Mouse (Mus musculus): Measurements from ENCODE around the gene Wfikkn1. TPM values are rescaled to one million over a fixed set of nuclear protein-coding genes. Genes with fewer than 3 reads are reported as not detected.

The Wfikkn1 gene
- polyA plus RNA-seq, 1 experiment from 2014 or later = 0.54 TPM

- Histone ChIP-seq H3K27me3 (ENCODE audit: insufficient read depth, low read length) (no peaks in the 10 kb centered on the region), H3K9me3 (ENCODE audit: low read length) (no peaks in the 10 kb centered on the region), H3K9ac (replicated peaks) (no peak overlapping the region), H3K4me2 (ENCODE audit: low read depth, low read length) (no peak overlapping the region), H3K4me1 (ENCODE audit: insufficient read depth) (no peaks in the 10 kb centered on the region), H3K36me3 (replicated peaks; ENCODE audit: insufficient read depth, low read length) (no peaks in the 10 kb centered on the region), H3K27ac (ENCODE audit: low read depth) (no peak overlapping the region), H3K4me3 (ENCODE audit: low read depth, low read length) (no peak overlapping the region)
- WGBS (ENCODE audit: insufficient replicate concordance) = 88% methylated on average over 2 of the region's 2 CpGs
- TF ChIP-seq CTCF (IDR thresholded peaks at IDR 0.05; ENCODE audit: low read depth) = no peak
- TF ChIP-seq EP300 (IDR thresholded peaks at IDR 0.05; ENCODE audit: low read depth) = no peak
- DNase-seq (no peak), ATAC-seq (no peak)
Measured at GRCm38 (mm10) chr17:25907640-25908039, 27.0 kb upstream of the Wfikkn1 start.

GRCm38 (mm10) chr17:25903061-25903460 is 22.4 kb upstream of the Wfikkn1 start:
- DNase-seq (no peak), ATAC-seq (no peak)
- Histone ChIP-seq H3K27me3 (ENCODE audit: insufficient read depth, low read length) (no peaks in the 10 kb centered on the region), H3K4me3 (ENCODE audit: low read depth, low read length) (no peak overlapping the region), H3K9me3 (ENCODE audit: low read length) (no peaks in the 10 kb centered on the region), H3K4me2 (ENCODE audit: low read depth, low read length) (no peak overlapping the region), H3K36me3 (replicated peaks; ENCODE audit: insufficient read depth, low read length) (0 out of 2 replicates have a peak, but pooled peaks cover 5% of the 10 kb centered on the region), H3K4me1 (ENCODE audit: insufficient read depth) (no peaks in the 10 kb centered on the region), H3K9ac (replicated peaks) (no peak overlapping the region), H3K27ac (ENCODE audit: low read depth) (no peak overlapping the region)
- 54% methylated on average over 3 of the region's 3 CpGs for WGBS (ENCODE audit: insufficient replicate concordance)
- TF ChIP-seq EP300 (IDR thresholded peaks at IDR 0.05; ENCODE audit: low read depth) (no peak), CTCF (IDR thresholded peaks at IDR 0.05; ENCODE audit: low read depth) (no peak)

GRCm38 (mm10) chr17:25900193-25900592 is 19.5 kb upstream of the Wfikkn1 start:
- 0 out of 2 replicates have a peak, but pooled peaks cover 5% of the 10 kb centered on the region for H3K36me3 ChIP-seq (replicated peaks; ENCODE audit: insufficient read depth, low read length)
- WGBS (ENCODE audit: insufficient replicate concordance) = 93% methylated on average over 1 of the region's 1 CpGs
- DNase-seq (no peak), ATAC-seq (no peak)
- H3K4me3 ChIP-seq (ENCODE audit: low read depth, low read length) = no peak overlapping the region
- no peaks in the 10 kb centered on the region for H3K27me3 ChIP-seq (ENCODE audit: insufficient read depth, low read length)
- no peak overlapping the region for H3K9ac ChIP-seq (replicated peaks)
- TF ChIP-seq CTCF (IDR thresholded peaks at IDR 0.05; ENCODE audit: low read depth) (peak; percentile 21; the same call in 1 of the 2 replicates), EP300 (IDR thresholded peaks at IDR 0.05; ENCODE audit: low read depth) (no peak)
- no peaks in the 10 kb centered on the region for H3K9me3 ChIP-seq (ENCODE audit: low read length)
- 0 out of 2 replicates have a peak, but pooled peaks cover 2% of the 10 kb centered on the region for H3K4me1 ChIP-seq (ENCODE audit: insufficient read depth)
- H3K27ac ChIP-seq (ENCODE audit: low read depth) = no peak overlapping the region
- H3K4me2 ChIP-seq (ENCODE audit: low read depth, low read length) = no peak overlapping the region

GRCm38 (mm10) chr17:25895891-25896290 is 15.2 kb upstream of the Wfikkn1 start:
- H3K9ac ChIP-seq (replicated peaks) = no peak overlapping the region
- DNase-seq (no peak), ATAC-seq (no peak)
- H3K4me1 ChIP-seq (ENCODE audit: insufficient read depth) = 0 out of 2 replicates have a peak, but pooled peaks cover 2% of the 10 kb centered on the region
- TF ChIP-seq CTCF (IDR thresholded peaks at IDR 0.05; ENCODE audit: low read depth) = no peak
- H3K27ac ChIP-seq (ENCODE audit: low read depth) = no peak overlapping the region
- no peak overlapping the region for H3K4me3 ChIP-seq (ENCODE audit: low read depth, low read length)
- 73% methylated on average over 12 of the region's 12 CpGs for WGBS (ENCODE audit: insufficient replicate concordance)
- H3K4me2 ChIP-seq (ENCODE audit: low read depth, low read length) = no peak overlapping the region
- H3K27me3 ChIP-seq (ENCODE audit: insufficient read depth, low read length) = no peaks in the 10 kb centered on the region
- peaks cover 5% of the 10 kb centered on the region; the same call in 1 of the 2 replicates for H3K36me3 ChIP-seq (replicated peaks; ENCODE audit: insufficient read depth, low read length)
- no peaks in the 10 kb centered on the region for H3K9me3 ChIP-seq (ENCODE audit: low read length)

- TF ChIP-seq EP300 (IDR thresholded peaks at IDR 0.05; ENCODE audit: low read depth) = no peak
- 0 out of 2 replicates have a peak, but pooled peaks have one; percentile 4 for TF ChIP-seq CTCF (IDR thresholded peaks at IDR 0.05; ENCODE audit: low read depth)
- Histone ChIP-seq H3K36me3 (replicated peaks; ENCODE audit: insufficient read depth, low read length) (peaks cover 3% of the 10 kb centered on the region; the same call in 1 of the 2 replicates), H3K4me3 (ENCODE audit: low read depth, low read length) (no peak overlapping the region), H3K4me2 (ENCODE audit: low read depth, low read length) (no peak overlapping the region), H3K4me1 (ENCODE audit: insufficient read depth) (0 out of 2 replicates have a peak, but pooled peaks cover 2% of the 10 kb centered on the region), H3K27ac (ENCODE audit: low read depth) (no peak overlapping the region), H3K27me3 (ENCODE audit: insufficient read depth, low read length) (no peaks in the 10 kb centered on the region), H3K9ac (replicated peaks) (no peak overlapping the region), H3K9me3 (ENCODE audit: low read length) (no peaks in the 10 kb centered on the region)
- ATAC-seq (no peak), DNase-seq (no peak)
- WGBS (ENCODE audit: insufficient replicate concordance) = 52% methylated on average over 2 of the region's 2 CpGs
Measured at GRCm38 (mm10) chr17:25895415-25895814, 14.8 kb upstream of the Wfikkn1 start.

- peaks cover 5% of the 10 kb centered on the region for H3K36me3 ChIP-seq (replicated peaks; ENCODE audit: insufficient read depth, low read length)
- H3K9ac ChIP-seq (replicated peaks) = no peak overlapping the region
- H3K4me1 ChIP-seq (ENCODE audit: insufficient read depth) = 0 out of 2 replicates have a peak, but pooled peaks cover 2% of the 10 kb centered on the region
- ATAC-seq = peak; percentile 77
- H3K4me3 ChIP-seq (ENCODE audit: low read depth, low read length) = no peak overlapping the region
- no peaks in the 10 kb centered on the region for H3K9me3 ChIP-seq (ENCODE audit: low read length)
- no peak overlapping the region for H3K27ac ChIP-seq (ENCODE audit: low read depth)
- WGBS (ENCODE audit: insufficient replicate concordance) = 30% methylated on average over 2 of the region's 2 CpGs
- no peak overlapping the region for H3K4me2 ChIP-seq (ENCODE audit: low read depth, low read length)
- peak; percentile 74 for DNase-seq
- TF ChIP-seq CTCF (IDR thresholded peaks at IDR 0.05; ENCODE audit: low read depth) (peak; percentile 98), EP300 (IDR thresholded peaks at IDR 0.05; ENCODE audit: low read depth) (no peak)
- H3K27me3 ChIP-seq (ENCODE audit: insufficient read depth, low read length) = no peaks in the 10 kb centered on the region
Measured at GRCm38 (mm10) chr17:25893975-25894617, 13.4 kb upstream of the Wfikkn1 start.
